In genomic region chr19:43648343-43648742, GRCm38 (mm10) we compare ENCODE assay signal across 24 mouse cellular contexts. TPM values are rescaled to one million over a fixed set of nuclear protein-coding genes. Genes with fewer than 3 reads are reported as not detected.
DNase-seq lines count a peak whose midpoint lies in the region; ATAC-seq and TF ChIP-seq lines count a peak whose summit lies in the region.
"Had no signal": no experiment of that assay in that cellular context is flagged by ENCODE, and none has a peak within 500 bp of the region (broad histone marks: within the 10 kb centered on the region; RNA-seq: fewer than 3 reads in every experiment).

No protein-coding gene starts in this region.

- ATAC-seq in lung, postnatal 0 days = peak; percentile 40; the same call in 1 of the 2 replicates
- ATAC-seq: forebrain, postnatal 0 days; midbrain, embryonic 13.5 days had no signal

- H3K9ac ChIP-seq in lung, postnatal 0 days (replicated peaks; ENCODE audit: low read depth) = no peak overlapping the region
- H3K9ac ChIP-seq: embryonic facial prominence, embryonic 12.5 days; forebrain, postnatal 0 days; heart, embryonic 15.5 days; hindbrain, embryonic 15.5 days; midbrain, embryonic 13.5 days; neural tube, embryonic 13.5 days had no signal

- TF ChIP-seq POLR2A in lung, adult 2 months (IDR thresholded peaks at IDR 0.05; ENCODE audit: borderline replicate concordance, extremely low read depth, low read depth, low read length) = no peak

- WGBS in lung, postnatal 0 days = 79% methylated on average over 4 of the region's 4 CpGs
- WGBS in lung, adult 2 months = 72% methylated on average over 4 of the region's 4 CpGs

- no peak overlapping the region for H3K27ac ChIP-seq in lung, postnatal 0 days (ENCODE audit: low read length)
- H3K27ac ChIP-seq: embryonic facial prominence, embryonic 12.5 days; heart, embryonic 15.5 days; hindbrain, embryonic 15.5 days; kidney, postnatal 0 days; limb, embryonic 10.5 days; midbrain, embryonic 13.5 days; neural tube, embryonic 13.5 days had no signal

- H3K4me1 ChIP-seq in lung, postnatal 0 days (ENCODE audit: insufficient read depth, low read depth, low read length) = no peaks in the 10 kb centered on the region
- no peaks in the 10 kb centered on the region for H3K4me1 ChIP-seq in lung, adult 2 months (ENCODE audit: control insufficient read depth, insufficient read depth, low read length)
- H3K4me1 ChIP-seq: embryonic facial prominence, embryonic 12.5 days; heart, embryonic 15.5 days; hindbrain, embryonic 15.5 days; megakaryocyte, embryonic 14.5 days; midbrain, embryonic 13.5 days; neural tube, embryonic 13.5 days had no signal

- DNase-seq in adrenal gland, adult 2 months = peak; percentile 37
- DNase-seq in adrenal gland, postnatal 36 days = no peak
- peak; percentile 51 for DNase-seq in lung, postnatal 0 days (ENCODE audit: low spot score)
- no peak for DNase-seq in lung, adult 2 months
- DNase-seq in lung, postnatal 4 days = peak; percentile 46 to 47
- peak; percentile 11 for DNase-seq in splenic B cell, adult 2 months (ENCODE audit: low read depth, low spot score)
- DNase-seq in left cerebral cortex, adult 8-10 months (ENCODE audit: low spot score in 2 of 2) = no peak
- no peak for DNase-seq in kidney, postnatal 10 days
- DNase-seq: cerebellum, adult 9-11 months; forebrain, postnatal 0 days; gastrocnemius, postnatal 25 days; heart, postnatal 36 days; kidney, adult 2 months; liver; thymus, postnatal 14 days had no signal

- no peaks in the 10 kb centered on the region for H3K27me3 ChIP-seq in lung, postnatal 0 days (replicated peaks; ENCODE audit: insufficient read depth, low read length)
- H3K27me3 ChIP-seq in splenic B cell, adult 2 months (ENCODE audit: control insufficient read depth, insufficient read depth, low read length, poor library complexity, severe bottlenecking) = no peaks in the 10 kb centered on the region
- H3K27me3 ChIP-seq: hindbrain, embryonic 15.5 days; neural tube, embryonic 13.5 days had no signal

- H3K4me3 ChIP-seq in lung, postnatal 0 days (ENCODE audit: low read depth, low read length) = no peak overlapping the region
- H3K4me3 ChIP-seq in lung, adult 2 months (replicated peaks; ENCODE audit: extremely low read depth, low read depth, low read length) = no peak overlapping the region
- H3K4me3 ChIP-seq: embryonic facial prominence, embryonic 12.5 days; heart, embryonic 15.5 days; hindbrain, embryonic 15.5 days; limb, embryonic 10.5 days; megakaryocyte, embryonic 14.5 days; midbrain, embryonic 13.5 days; neural tube, embryonic 13.5 days had no signal

- H3K4me2 ChIP-seq in lung, postnatal 0 days (replicated peaks; ENCODE audit: low read depth, low read length) = no peak overlapping the region
- H3K4me2 ChIP-seq: embryonic facial prominence, embryonic 12.5 days; heart, embryonic 15.5 days; hindbrain, embryonic 15.5 days; midbrain, embryonic 13.5 days; neural tube, embryonic 13.5 days had no signal

- no peak for TF ChIP-seq EP300 in lung, postnatal 0 days (IDR thresholded peaks at IDR 0.05)

- no peaks in the 10 kb centered on the region for H3K36me3 ChIP-seq in lung, postnatal 0 days (ENCODE audit: insufficient read depth, low read length)
- no peaks in the 10 kb centered on the region for H3K36me3 ChIP-seq in splenic B cell, adult 2 months (ENCODE audit: control insufficient read depth, insufficient read depth, low read length, poor library complexity, severe bottlenecking)
- H3K36me3 ChIP-seq: embryonic facial prominence, embryonic 12.5 days; heart, embryonic 15.5 days; hindbrain, embryonic 15.5 days; limb, embryonic 10.5 days; midbrain, embryonic 13.5 days; neural tube, embryonic 13.5 days had no signal

- no peaks in the 10 kb centered on the region for H3K9me3 ChIP-seq in lung, postnatal 0 days (ENCODE audit: low read length)
- H3K9me3 ChIP-seq: embryonic facial prominence, embryonic 12.5 days; heart, embryonic 15.5 days; hindbrain, embryonic 15.5 days; limb, embryonic 10.5 days; midbrain, embryonic 13.5 days; neural tube, embryonic 13.5 days had no signal

- TF ChIP-seq CTCF in lung, postnatal 0 days (IDR thresholded peaks at IDR 0.05) = no peak
- TF ChIP-seq CTCF in lung, adult 2 months (IDR thresholded peaks at IDR 0.05; ENCODE audit: insufficient read depth, low read length) = no peak

RNA-seq across cellular contexts. Expression of gene Slc25a28, which starts 26.3 kb away (rescaled TPM):
- total RNA-seq in adrenal gland, adult 2 months (2021) = 10 to 100 TPM; 62.3 to 73.1 TPM
- polyA plus RNA-seq in adrenal gland, adult 2 months (2012; rRNA removed) = 93.6 and 111 TPM in 2 replicates
- total RNA-seq in adrenal gland, postnatal 36 days (2021) = 10 to 100 TPM; 54.2 to 91.4 TPM
- polyA plus RNA-seq in lung, postnatal 0 days (2015; fragmentation: Nextera tagmentation; extraction: Ambion mirVana) = 11.9 and 13.3 TPM in 2 replicates
- polyA plus RNA-seq in lung, adult 2 months (2012; rRNA removed) = 62.9 and 74.4 TPM in 2 replicates
- total RNA-seq in left cerebral cortex, adult 8-10 months (2022) = 10 to 100 TPM; 44.9 to 53.6 (median 48.0) TPM

RNA-seq across cellular contexts. Expression of gene Nkx2-3, which starts 36.2 kb away (rescaled TPM):
- total RNA-seq in adrenal gland, adult 2 months (2021) = not detected
- not detected in 2 replicates for polyA plus RNA-seq in adrenal gland, adult 2 months (2012; rRNA removed)
- total RNA-seq in adrenal gland, postnatal 36 days (2021) = not detected
- not detected in 2 replicates for polyA plus RNA-seq in lung, postnatal 0 days (2015; fragmentation: Nextera tagmentation; extraction: Ambion mirVana)
- polyA plus RNA-seq in lung, adult 2 months (2012; rRNA removed) = 0.05 TPM in 1 of 2 replicates, not detected in the other
- not detected for total RNA-seq in left cerebral cortex, adult 8-10 months (2022)
- total RNA-seq: gastrocnemius, postnatal 25 days; heart, postnatal 36 days; layer of hippocampus, postnatal 10 days had no signal
- polyA plus RNA-seq: heart, embryonic 15.5 days; kidney, adult 2 months; kidney, postnatal 0 days; limb, embryonic 10.5 days; neural tube, embryonic 13.5 days had no signal

RNA-seq across cellular contexts. Expression of gene Entpd7, which starts 41.1 kb away (rescaled TPM):
- 10 to 100 TPM; 16.3 to 20.0 TPM for total RNA-seq in adrenal gland, adult 2 months (2021)
- 3.6 and 4.0 TPM in 2 replicates for polyA plus RNA-seq in adrenal gland, adult 2 months (2012; rRNA removed)
- total RNA-seq in adrenal gland, postnatal 36 days (2021) = 10 to 100 TPM; 21.2 to 27.1 TPM
- polyA plus RNA-seq in lung, postnatal 0 days (2015; fragmentation: Nextera tagmentation; extraction: Ambion mirVana) = 5.1 and 6.1 TPM in 2 replicates
- polyA plus RNA-seq in lung, adult 2 months (2012; rRNA removed) = 3.4 and 4.1 TPM in 2 replicates
- total RNA-seq in left cerebral cortex, adult 8-10 months (2022) = 10 to 100 TPM; 17.8 to 21.6 (median 18.7) TPM

Comparison
In these comparisons a context has a peak if more than half of its experiments do, and no peak if none do; other contexts are left out.
1. DNase-seq: peak in adrenal gland, adult 2 months (single experiment), lung, postnatal 0 days (single experiment), lung, postnatal 4 days (2 of 2) and splenic B cell, adult 2 months (single experiment); none in adrenal gland, postnatal 36 days (0 of 2), lung, adult 2 months (single experiment), left cerebral cortex, adult 8-10 months (0 of 2) and kidney, postnatal 10 days (single experiment).